Mouse (Mus musculus) midbrain, embryonic 16.5 days (tissue): ENCODE measurements around the gene Poc1b. TPM values are rescaled to one million over a fixed set of nuclear protein-coding genes. Genes with fewer than 3 reads are reported as not detected.
"Not testable (repeated sequence)": the region's sequence is repeated elsewhere in the genome, so short reads cannot be mapped to it uniquely, and the experiment has no call there.

Experiments used
- ATAC-seq: fragments of 200-750 bp; cut with Nextera tagmentation; 2 replicates; pipeline ENCODE4 v1.8.0; 2017; ENCODE audit warnings: moderate TSS enrichment
- H3K27ac ChIP-seq: fragments of 300-500 bp; sonication (generic); 2 replicates; pipeline ENCODE4 v1.5.1; 2014; ENCODE audit warnings: mild to moderate bottlenecking, low read length, mixed read lengths
- H3K27me3 ChIP-seq: fragments of 300-500 bp; sonication (generic); 2 replicates; pipeline ENCODE4 v1.6.1; 2014; ENCODE audit warnings: low read depth, low read length, mixed read lengths; ENCODE audit not compliant: control insufficient read depth, insufficient read depth
- H3K36me3 ChIP-seq: fragments of 300-500 bp; sonication (generic); 2 replicates; pipeline ENCODE4 v1.6.1; 2014; ENCODE audit warnings: mild to moderate bottlenecking, low read length, moderate library complexity, mixed read lengths; ENCODE audit not compliant: control insufficient read depth, insufficient read depth
- H3K4me1 ChIP-seq: fragments of 300-500 bp; sonication (generic); 2 replicates; pipeline ENCODE4 v1.6.1; 2014; ENCODE audit warnings: mild to moderate bottlenecking, low read length, mixed read lengths; ENCODE audit not compliant: control insufficient read depth, insufficient read depth
- H3K4me2 ChIP-seq: fragments of 300-500 bp; sonication (generic); 2 replicates; pipeline ENCODE4 v1.6.1; 2014; ENCODE audit warnings: mild to moderate bottlenecking, low read length, mixed read lengths
- H3K4me3 ChIP-seq: fragments of 300-500 bp; sonication (generic); 2 replicates; pipeline ENCODE4 v1.5.1; 2014; ENCODE audit warnings: low read depth, mild to moderate bottlenecking, low read length, moderate library complexity, mixed read lengths
- H3K9ac ChIP-seq: fragments of 300-500 bp; sonication (generic); 2 replicates; pipeline ENCODE4 v1.6.1; 2014; ENCODE audit warnings: low read depth, low read length, mixed read lengths
- H3K9me3 ChIP-seq: fragments of 300-500 bp; sonication (generic); replicated peaks from 2 replicates; pipeline ENCODE4 v1.6.1; 2014; ENCODE audit warnings: mild to moderate bottlenecking, low read length, mixed read lengths; ENCODE audit not compliant: control insufficient read depth, poor library complexity, severe bottlenecking
- WGBS: fragments of 180-500 bp; shearing (Covaris S2); extraction: QIAGEN DNeasy Blood & Tissue Kit; methylation state at CpG from one replicate; pipeline ENCODE4 v1.1.7; 2014; 5-methylcytosine and 5-hydroxymethylcytosine counted together
- polyA plus RNA-seq: library from polyadenylated mRNA; unstranded; fragments of >200 nt; fragmentation: Nextera tagmentation; extraction: Ambion mirVana; gene quantifications from 2 replicates; pipeline ENCODE4 v1.2.1, GENCODE M21; 2015

Gene Poc1b
- polyA plus RNA-seq, 1 experiment from 2014 or later = 10.5 TPM

DNA sequence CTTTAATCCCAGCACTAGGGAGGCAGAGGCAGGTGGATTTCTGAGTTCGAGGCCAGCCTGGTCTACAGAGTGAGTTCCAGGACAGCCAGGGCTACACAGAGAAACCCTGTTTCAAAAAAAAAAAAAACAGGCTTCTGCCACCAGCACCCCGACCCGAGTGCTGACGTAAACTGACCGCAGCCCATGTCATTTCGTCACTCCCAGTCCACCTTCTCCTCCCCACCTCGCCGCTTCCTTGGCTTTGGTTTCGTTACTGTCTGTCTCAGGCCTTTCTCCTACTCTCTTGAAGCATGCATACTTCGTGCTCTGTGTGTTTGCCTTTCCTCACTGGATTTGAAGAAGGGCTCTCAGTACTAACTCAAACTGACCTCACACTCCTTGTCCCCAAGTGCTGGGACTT lies 50.9 kb downstream of the Poc1b start:
- not testable (repeated sequence) for H3K27me3 ChIP-seq, H3K4me2 ChIP-seq, H3K4me3 ChIP-seq, H3K27ac ChIP-seq, H3K4me1 ChIP-seq, H3K9me3 ChIP-seq, ATAC-seq, H3K9ac ChIP-seq, H3K36me3 ChIP-seq
- 96% methylated on average over 10 of the region's 10 CpGs for WGBS

GRCm38 (mm10) chr10:99161987-99162582 lies 55.2 kb downstream of the Poc1b start:
- WGBS = 37% methylated on average over 8 of the region's 8 CpGs
- no peaks in the 10 kb centered on the region for H3K27me3 ChIP-seq
- H3K4me2 ChIP-seq = no peak overlapping the region
- no peak overlapping the region for H3K4me3 ChIP-seq
- H3K9ac ChIP-seq = no peak overlapping the region
- H3K9me3 ChIP-seq = no peaks in the 10 kb centered on the region
- no peak overlapping the region for H3K27ac ChIP-seq
- no peaks in the 10 kb centered on the region for H3K36me3 ChIP-seq
- H3K4me1 ChIP-seq = no peaks in the 10 kb centered on the region
- peak; percentile 25; the same call in 1 of the 2 replicates for ATAC-seq

- no peak overlapping the region for H3K4me2 ChIP-seq
- WGBS = 72% methylated on average over 5 of the region's 5 CpGs
- H3K36me3 ChIP-seq = no peaks in the 10 kb centered on the region
- no peak overlapping the region for H3K9ac ChIP-seq
- no peaks in the 10 kb centered on the region for H3K9me3 ChIP-seq
- ATAC-seq = no peak
- H3K27ac ChIP-seq = no peak overlapping the region
- H3K27me3 ChIP-seq = no peaks in the 10 kb centered on the region
- H3K4me1 ChIP-seq = no peaks in the 10 kb centered on the region
- no peak overlapping the region for H3K4me3 ChIP-seq
These were observed 56.2 kb downstream of the Poc1b start for GRCm38 (mm10) chr10:99163002-99163401.

GRCm38 (mm10) chr10:99164871-99165477 lies 58.1 kb downstream of the Poc1b start:
- no peak overlapping the region for H3K9ac ChIP-seq
- H3K4me2 ChIP-seq = 0 out of 2 replicates have a peak overlapping the region, but pooled peaks have one; percentile 24
- no peaks in the 10 kb centered on the region for H3K9me3 ChIP-seq
- no peak overlapping the region for H3K4me3 ChIP-seq
- peak; percentile 79 for ATAC-seq
- H3K27ac ChIP-seq = no peak overlapping the region
- H3K27me3 ChIP-seq = no peaks in the 10 kb centered on the region
- WGBS = 27% methylated on average over 13 of the region's 13 CpGs
- no peaks in the 10 kb centered on the region for H3K4me1 ChIP-seq
- no peaks in the 10 kb centered on the region for H3K36me3 ChIP-seq

GRCm38 (mm10) chr10:99165751-99166282 lies 59.0 kb downstream of the Poc1b start:
- H3K9ac ChIP-seq = no peak overlapping the region
- ATAC-seq = no peak
- H3K27me3 ChIP-seq = no peaks in the 10 kb centered on the region
- no peak overlapping the region for H3K27ac ChIP-seq
- H3K36me3 ChIP-seq = no peaks in the 10 kb centered on the region
- WGBS = 82% methylated on average over 7 of the region's 7 CpGs
- no peak overlapping the region for H3K4me2 ChIP-seq
- no peaks in the 10 kb centered on the region for H3K9me3 ChIP-seq
- H3K4me1 ChIP-seq = no peaks in the 10 kb centered on the region
- H3K4me3 ChIP-seq = no peak overlapping the region

GRCm38 (mm10) chr10:99166392-99166791 lies 59.6 kb downstream of the Poc1b start:
- no peak overlapping the region for H3K4me3 ChIP-seq
- no peaks in the 10 kb centered on the region for H3K4me1 ChIP-seq
- no peak overlapping the region for H3K4me2 ChIP-seq
- ATAC-seq = no peak
- H3K27me3 ChIP-seq = no peaks in the 10 kb centered on the region
- no peaks in the 10 kb centered on the region for H3K9me3 ChIP-seq
- no peaks in the 10 kb centered on the region for H3K36me3 ChIP-seq
- no peak overlapping the region for H3K27ac ChIP-seq
- H3K9ac ChIP-seq = no peak overlapping the region
- 69% methylated on average over 3 of the region's 3 CpGs for WGBS

DNA sequence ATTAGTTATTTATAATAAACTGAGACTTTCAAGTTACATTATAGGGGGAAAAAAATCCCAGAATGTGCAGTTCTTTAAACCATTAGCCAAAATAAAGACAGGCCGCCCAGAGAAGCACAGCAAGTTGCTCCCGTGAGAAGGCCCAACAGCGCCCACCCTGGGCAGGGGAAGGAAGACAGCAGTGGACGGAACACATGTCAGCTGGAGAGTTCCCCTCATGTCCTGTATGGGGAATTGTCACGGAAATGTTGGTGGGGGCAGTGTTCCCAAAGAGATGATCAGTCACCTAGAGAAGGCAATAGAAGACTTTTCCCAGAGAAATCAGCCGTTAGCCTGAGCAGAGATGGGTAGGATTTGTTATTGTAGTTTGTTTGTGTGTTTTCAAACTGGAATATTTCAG lies 61.6 kb downstream of the Poc1b start:
- H3K27me3 ChIP-seq = no peaks in the 10 kb centered on the region
- H3K36me3 ChIP-seq = no peaks in the 10 kb centered on the region
- no peaks in the 10 kb centered on the region for H3K9me3 ChIP-seq
- peaks cover 4% of the 10 kb centered on the region; the same call in 1 of the 2 replicates for H3K4me1 ChIP-seq
- no peak overlapping the region for H3K4me2 ChIP-seq
- H3K9ac ChIP-seq = no peak overlapping the region
- H3K27ac ChIP-seq = no peak overlapping the region
- 82% methylated on average over 6 of the region's 6 CpGs for WGBS
- H3K4me3 ChIP-seq = no peak overlapping the region
- ATAC-seq = no peak

- no peak overlapping the region for H3K9ac ChIP-seq
- H3K4me3 ChIP-seq = no peak overlapping the region
- no peak overlapping the region for H3K27ac ChIP-seq
- no peaks in the 10 kb centered on the region for H3K36me3 ChIP-seq
- H3K4me2 ChIP-seq = no peak overlapping the region
- ATAC-seq = no peak
- H3K27me3 ChIP-seq = no peaks in the 10 kb centered on the region
- no peaks in the 10 kb centered on the region for H3K9me3 ChIP-seq
- H3K4me1 ChIP-seq = peaks cover 4% of the 10 kb centered on the region; the same call in 1 of the 2 replicates
- 81% methylated on average over 11 of the region's 11 CpGs for WGBS
These were observed 62.3 kb downstream of the Poc1b start for GRCm38 (mm10) chr10:99168840-99169764.
